Mouse (Mus musculus) lung, postnatal 0 days (tissue): ENCODE measurements around the gene Lef1.
A peak's percentile ranks its signal among the peaks of the same experiment; 100 is the strongest.

Experiments
- CTCF ChIP-seq: IDR thresholded peaks from 2 replicates; pipeline ENCODE4 v1.5.1; 2016; ENCODE audit warnings: antibody characterized with exemption, mild to moderate bottlenecking
- EP300 ChIP-seq: IDR thresholded peaks from 2 replicates; pipeline ENCODE4 v1.6.1; 2016; ENCODE audit warnings: antibody characterized with exemption, mild to moderate bottlenecking, control low read depth

DNA sequence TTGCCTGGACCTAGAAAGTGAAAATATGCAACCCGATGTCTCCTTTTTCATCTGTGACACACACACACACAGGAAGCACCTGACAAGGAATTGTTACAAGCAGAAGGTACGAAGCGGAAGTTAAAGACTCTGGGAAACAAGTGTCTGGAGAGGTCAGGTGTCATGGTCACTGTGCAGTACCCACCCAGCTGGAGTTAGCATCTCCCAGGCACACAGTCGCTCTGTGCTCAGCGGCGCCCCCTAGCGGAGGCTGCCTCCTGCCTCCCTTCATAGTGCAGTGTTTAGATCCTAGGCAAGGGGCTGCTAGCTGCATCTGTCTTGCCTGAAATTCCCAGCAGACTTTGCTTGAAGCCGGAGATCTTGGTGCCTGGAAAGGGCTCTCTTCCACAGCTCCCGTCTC is 104.6 kb downstream of the Lef1 start:
- peak; percentile 74 for TF ChIP-seq CTCF
- no peak for TF ChIP-seq EP300
